Mouse (Mus musculus): Measurements from ENCODE around the gene Gm3542.
"Not testable (repeated sequence)": the region's sequence is repeated elsewhere in the genome, so short reads cannot be mapped to it uniquely, and the experiment has no call there.

The Gm3542 gene

GRCm38 (mm10) chr14:5334828-5335227, at the start of gene Gm3542:
Gene Gm3542 (minus strand): TSS chr14:5334928.
- not testable (repeated sequence) for DNase-seq (ENCODE audit: low read depth)

All from NIH3T3 (cell line).